Mouse (Mus musculus) MEL (cell line): Measurements from ENCODE around the gene Slc25a26. TPM values are rescaled to one million over a fixed set of nuclear protein-coding genes. Genes with fewer than 3 reads are reported as not detected.

Experiments used
- DNase-seq: peaks from one replicate; pipeline ENCODE4 v3.0.0; 2011; ENCODE audit warnings: low read depth, low spot score
- H3K27ac ChIP-seq: 2 replicates; pipeline ENCODE4 v1.5.1; 2012; ENCODE audit warnings: low read depth, mild to moderate bottlenecking, control low read depth, low read length, moderate library complexity; ENCODE audit not compliant: control insufficient read depth
- H3K27me3 ChIP-seq, 2 experiments: fragments of 150-350 bp in 1 of 2; sonication (generic) in 1 of 2; 2 replicates each; pipeline ENCODE4 v1.6.1; 2012; ENCODE audit warnings: low read length in 2 of 2, mild to moderate bottlenecking in 2 of 2, improper control_type of control experiment in 1 of 2, moderate library complexity in 1 of 2; ENCODE audit not compliant: insufficient read depth in 2 of 2, control insufficient read depth in 1 of 2
- H3K36me3 ChIP-seq, 2 experiments: 2 replicates each; pipeline ENCODE4 v1.6.1; 2012 to 2014; ENCODE audit warnings: low read length in 2 of 2, improper control_type of control experiment in 1 of 2, inconsistent platforms in 1 of 2, mild to moderate bottlenecking in 1 of 2; ENCODE audit not compliant: insufficient read depth in 2 of 2, control insufficient read depth in 1 of 2
- H3K4me1 ChIP-seq, 2 experiments: fragments of 150-350 bp in 1 of 2; sonication (generic) in 1 of 2; 2 replicates each; pipeline ENCODE4 v1.6.1; 2012; ENCODE audit warnings: low read length in 2 of 2, improper control_type of control experiment in 1 of 2, mild to moderate bottlenecking in 1 of 2; ENCODE audit not compliant: insufficient read depth in 2 of 2, control insufficient read depth in 1 of 2
- H3K4me3 ChIP-seq, 2 experiments: fragments of 150-350 bp in 1 of 2; sonication (generic) in 1 of 2; 2 replicates each; pipeline ENCODE4 v1.5.1; 2012; ENCODE audit warnings: low read depth in 2 of 2, low read length in 2 of 2, mild to moderate bottlenecking in 2 of 2, moderate library complexity in 2 of 2, control low read depth in 1 of 2, improper control_type of control experiment in 1 of 2; ENCODE audit not compliant: control insufficient read depth in 1 of 2, insufficient read depth in 1 of 2
- H3K79me2 ChIP-seq: 2 replicates; pipeline ENCODE4 v1.6.1; 2012; ENCODE audit warnings: mild to moderate bottlenecking, low read length, moderate library complexity; ENCODE audit not compliant: control insufficient read depth, poor library complexity, insufficient read depth
- H3K9ac ChIP-seq: 2 replicates; pipeline ENCODE4 v1.6.1; 2012; ENCODE audit warnings: low read depth, mild to moderate bottlenecking, control low read depth, low read length, moderate library complexity; ENCODE audit not compliant: control insufficient read depth, poor library complexity, severe bottlenecking
- H3K9me3 ChIP-seq: fragments of 150-350 bp; sonication (generic); replicated peaks from 2 replicates; pipeline ENCODE4 v1.6.1; 2012; ENCODE audit warnings: mild to moderate bottlenecking, low read length, improper control_type of control experiment, moderate library complexity; ENCODE audit not compliant: insufficient read depth
- ELF1 ChIP-seq: IDR thresholded peaks from 2 replicates; pipeline ENCODE4 v1.6.1; 2014; ENCODE audit warnings: low read depth, mild to moderate bottlenecking, inconsistent platforms, low read length, improper control_type of control experiment, moderate library complexity
- ETS1 ChIP-seq: IDR thresholded peaks from 2 replicates; pipeline ENCODE4 v1.6.1; 2012; ENCODE audit warnings: low read depth, mild to moderate bottlenecking, inconsistent platforms, low read length, improper control_type of control experiment, moderate library complexity
- GATA1 ChIP-seq: IDR thresholded peaks from 2 replicates; pipeline ENCODE4 v1.6.1; 2011; ENCODE audit warnings: low read depth, low read length, improper control_type of control experiment
- HCFC1 ChIP-seq: IDR thresholded peaks from 2 replicates; pipeline ENCODE4 v1.6.1; 2012; ENCODE audit warnings: low read depth, mild to moderate bottlenecking, inconsistent platforms, low read length, improper control_type of control experiment, moderate library complexity
- JUND ChIP-seq: IDR thresholded peaks from 2 replicates; pipeline ENCODE4 v1.6.1; 2011; ENCODE audit warnings: low read depth, mild to moderate bottlenecking, improper control_type of control experiment, low read length
- KAT2A ChIP-seq: conservative IDR thresholded peaks from 2 replicates; pipeline ENCODE4 v1.6.1; 2012; ENCODE audit warnings: low read depth, low read length, improper control_type of control experiment, inconsistent platforms
- MAFK ChIP-seq: IDR thresholded peaks from 2 replicates; pipeline ENCODE4 v1.6.1; 2011; ENCODE audit warnings: low read depth, mild to moderate bottlenecking, low read length, improper control_type of control experiment, borderline replicate concordance
- MAX ChIP-seq: IDR thresholded peaks from 2 replicates; pipeline ENCODE4 v1.6.1; 2011; ENCODE audit warnings: low read length, improper control_type of control experiment
- MAZ ChIP-seq: IDR thresholded peaks from 2 replicates; pipeline ENCODE4 v1.6.1; 2012; ENCODE audit warnings: low read depth, mild to moderate bottlenecking, inconsistent platforms, low read length, improper control_type of control experiment
- MXI1 ChIP-seq: IDR thresholded peaks from 2 replicates; pipeline ENCODE4 v1.6.1; 2011; ENCODE audit warnings: mild to moderate bottlenecking, low read depth, low read length, improper control_type of control experiment
- MYB ChIP-seq: IDR thresholded peaks from 2 replicates; pipeline ENCODE4 v1.6.1; 2011; ENCODE audit warnings: mild to moderate bottlenecking, low read depth, low read length, improper control_type of control experiment
- MYC ChIP-seq: IDR thresholded peaks from 2 replicates; pipeline ENCODE4 v1.6.1; 2011; ENCODE audit warnings: low read depth, mild to moderate bottlenecking, low read length, improper control_type of control experiment, moderate library complexity
- NELFE ChIP-seq: IDR thresholded peaks from 2 replicates; pipeline ENCODE4 v1.6.1; 2011; ENCODE audit warnings: low read depth, low read length, improper control_type of control experiment
- POLR2A ChIP-seq, 2 experiments: IDR thresholded peaks; 2 replicates each; pipeline ENCODE4 v1.6.1; 2011 to 2012; ENCODE audit warnings: low read length in 2 of 2, mild to moderate bottlenecking in 2 of 2, control low read depth in 1 of 2, improper control_type of control experiment in 1 of 2, low read depth in 1 of 2, moderate library complexity in 1 of 2; ENCODE audit not compliant: control insufficient read depth in 1 of 2, insufficient read depth in 1 of 2, poor library complexity in 1 of 2
- POLR2AphosphoS5 ChIP-seq: IDR thresholded peaks from 2 replicates; pipeline ENCODE4 v1.6.1; 2012; ENCODE audit warnings: low read depth, borderline replicate concordance, mild to moderate bottlenecking, inconsistent platforms, low read length, moderate library complexity, mixed read lengths
- RCOR1 ChIP-seq: IDR thresholded peaks from 2 replicates; pipeline ENCODE4 v1.6.1; 2012; ENCODE audit warnings: low read depth, mild to moderate bottlenecking, inconsistent platforms, low read length, improper control_type of control experiment
- SIN3A ChIP-seq: IDR thresholded peaks from 2 replicates; pipeline ENCODE4 v1.6.1; 2012; ENCODE audit warnings: low read length, improper control_type of control experiment, inconsistent platforms
- TAL1 ChIP-seq: IDR thresholded peaks from 2 replicates; pipeline ENCODE4 v1.6.1; 2012; ENCODE audit warnings: mild to moderate bottlenecking, inconsistent platforms, low read length, moderate library complexity, mixed read lengths
- TCF12 ChIP-seq: IDR thresholded peaks from 2 replicates; pipeline ENCODE4 v1.6.1; 2014; ENCODE audit warnings: low read depth, mild to moderate bottlenecking, inconsistent platforms, low read length, improper control_type of control experiment, moderate library complexity
- ZC3H11A ChIP-seq: IDR thresholded peaks from 2 replicates; pipeline ENCODE4 v1.6.1; 2012; ENCODE audit warnings: low read depth, mild to moderate bottlenecking, inconsistent platforms, low read length, improper control_type of control experiment
- ZKSCAN1 ChIP-seq: IDR thresholded peaks from 2 replicates; pipeline ENCODE4 v1.6.1; 2012; ENCODE audit warnings: low read depth, mild to moderate bottlenecking, inconsistent platforms, low read length, improper control_type of control experiment, moderate library complexity
- ZMIZ1 ChIP-seq: IDR thresholded peaks from 2 replicates; pipeline ENCODE4 v1.6.1; 2012; ENCODE audit warnings: low read depth, mild to moderate bottlenecking, inconsistent platforms, low read length, improper control_type of control experiment, moderate library complexity
- polyA plus RNA-seq, 2 experiments: library from polyadenylated mRNA; stranded (reverse) in 1 of 2; unstranded in 1 of 2; fragments of >175 nt in 1 of 2; fragments of >200 nt in 1 of 2; gene quantifications; 2 replicates each; pipeline versions ENCODE4 v1.2.1 to v1.2.4; 2012; ENCODE audit warnings: low replicate concordance in 2 of 2, low read depth in 1 of 2; ENCODE audit not compliant: insufficient read length in 2 of 2, insufficient read depth in 1 of 2, missing spikeins in 1 of 2
- total RNA-seq: library from RNA; depleted of rRNA; stranded (reverse); fragments of 300-350 nt; gene quantifications from 2 replicates; pipeline ENCODE4 v1.2.3, GENCODE M21; 2012

Gene Slc25a26
- total and polyA plus RNA-seq, 3 experiments, result 8.1 to 11.5 TPM; not detected in 1

DNA sequence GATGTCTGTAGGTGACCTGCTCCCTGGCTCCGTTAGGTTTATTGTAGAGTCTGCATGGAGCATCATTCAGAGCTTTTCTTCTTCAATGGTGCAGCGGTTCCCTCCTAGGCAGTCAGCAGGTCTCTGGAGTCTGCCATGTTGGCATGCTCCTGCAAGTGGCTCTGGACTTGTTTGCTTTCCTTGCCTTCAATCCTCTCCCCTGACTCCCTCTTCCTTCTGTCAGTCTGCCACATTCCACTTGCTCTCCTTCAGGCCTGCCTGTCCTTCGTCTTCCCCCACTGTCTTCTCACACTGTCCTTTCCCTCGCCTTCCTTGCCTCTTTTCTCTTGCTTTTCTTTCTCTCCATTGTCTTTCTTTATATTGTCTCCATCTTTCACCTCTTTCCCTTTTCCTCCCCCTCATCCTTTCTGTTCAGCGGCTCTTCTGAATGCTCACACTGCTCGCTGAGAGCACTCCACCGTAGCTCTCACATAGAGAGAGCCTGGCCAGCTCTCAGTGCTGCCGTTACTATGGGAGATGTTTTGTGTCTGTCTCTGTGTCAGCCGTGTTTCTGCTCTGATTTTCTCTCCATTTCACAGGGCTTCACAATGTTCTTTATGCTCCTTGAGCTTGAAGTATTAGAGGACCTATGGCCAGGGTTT lies 75.5 kb downstream of the Slc25a26 start:
- no peak for DNase-seq

DNA sequence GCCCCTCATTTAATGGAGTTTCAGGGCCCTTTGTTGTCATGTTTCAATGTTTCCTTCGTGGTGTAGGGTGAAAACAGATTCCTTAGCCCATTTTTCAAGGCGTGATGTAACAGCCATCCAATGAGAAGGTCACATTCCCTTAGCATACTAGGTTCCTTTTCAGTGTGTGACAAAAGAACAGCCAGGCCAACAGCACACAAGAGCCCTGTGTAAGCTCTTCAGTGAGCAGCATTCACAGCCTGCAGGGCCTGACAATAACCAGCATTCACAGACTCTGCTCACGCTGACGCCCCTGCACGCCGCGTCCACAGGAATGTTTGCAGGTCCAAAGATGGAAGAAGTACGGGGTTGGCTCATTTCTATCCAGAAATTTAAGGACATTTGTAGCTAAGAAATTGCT lies 77.9 kb downstream of the Slc25a26 start:
- no peak overlapping the region for H3K4me3 ChIP-seq
- H3K27ac ChIP-seq, result no peak overlapping the region
- TF ChIP-seq ELF1 (no peak), ZKSCAN1 (no peak), MXI1 (no peak), POLR2AphosphoS5 (no peak), SIN3A (no peak), ZMIZ1 (no peak), JUND (no peak), RCOR1 (no peak), MAX (no peak), MAFK (no peak), TCF12 (no peak), MAZ (no peak), KAT2A (no peak), MYC (no peak), HCFC1 (no peak)
- H3K4me1 ChIP-seq, result no peaks in the 10 kb centered on the region
- no peaks in the 10 kb centered on the region for H3K36me3 ChIP-seq
- no peaks in the 10 kb centered on the region for H3K79me2 ChIP-seq
- no peaks in the 10 kb centered on the region for H3K27me3 ChIP-seq
- no peak for DNase-seq
- H3K9me3 ChIP-seq, result no peaks in the 10 kb centered on the region
- no peak overlapping the region for H3K9ac ChIP-seq

More for the DNA sequence above, 75.5 kb downstream of the Slc25a26 start:
- Histone ChIP-seq H3K9ac (no peak overlapping the region), H3K4me1 (no peaks in the 10 kb centered on the region), H3K36me3 (no peaks in the 10 kb centered on the region), H3K79me2 (no peaks in the 10 kb centered on the region), H3K27me3 (no peaks in the 10 kb centered on the region), H3K27ac (no peak overlapping the region), H3K9me3 (no peaks in the 10 kb centered on the region), H3K4me3 (no peak overlapping the region)
- TF ChIP-seq JUND, result no peak
- TF ChIP-seq MAZ, result no peak
- TF ChIP-seq HCFC1, result no peak
- TF ChIP-seq POLR2AphosphoS5, result no peak
- no peak for TF ChIP-seq MYB
- TF ChIP-seq ZC3H11A, result no peak
- TF ChIP-seq MAFK, result no peak
- TF ChIP-seq POLR2A (IDR thresholded peaks at IDR 0.05; ENCODE audit: control insufficient read depth in 1 of 2, insufficient read depth in 1 of 2, low read depth in 1 of 2, low read length in 2 of 2, poor library complexity in 1 of 2), result no peak
- TF ChIP-seq TAL1, result no peak
- TF ChIP-seq MXI1, result no peak
- TF ChIP-seq ETS1, result no peak
- no peak for TF ChIP-seq NELFE
- TF ChIP-seq MYC, result no peak
- TF ChIP-seq ZMIZ1, result no peak
- no peak for TF ChIP-seq ELF1
- no peak for TF ChIP-seq GATA1
- no peak for TF ChIP-seq RCOR1
